Mouse (Mus musculus) adrenal gland, adult 18-20 months (tissue): Measurements from ENCODE around the gene Gbp4. TPM values are rescaled to one million over a fixed set of nuclear protein-coding genes. Genes with fewer than 3 reads are reported as not detected.
A peak's percentile ranks its signal among the peaks of the same experiment; 100 is the strongest.
"Not testable (repeated sequence)": the region's sequence is repeated elsewhere in the genome, so short reads cannot be mapped to it uniquely, and the experiment has no call there.

ENCODE experiments used
- DNase-seq, 2 experiments: peaks; one replicate each; pipeline ENCODE4 v3.0.0; 2021 to 2022; ENCODE audit warnings: low spot score in 2 of 2
- long read RNA-seq, 2 experiments: library from polyadenylated mRNA; stranded (forward); transcript quantifications; one replicate each; pipeline ENCODE4 v2.0.0; 2021
- total RNA-seq, 2 experiments: library from RNA; stranded (reverse); gene quantifications; 1 replicate in 1 of 2; 2 replicates in 1 of 2; pipeline ENCODE4 v1.2.3; 2021

Gbp4 gene
- total RNA-seq: 10 to 100 TPM in 1 of 2 experiments, 1 to 10 TPM in 1; 6.0 to 10.9 TPM
- long read RNA-seq, experiment 1, partial matches to known transcripts: 0 of 9 reads
- long read RNA-seq, experiment 1, other reads (novel, unspliced or antisense): 9 of 9 reads
- long read RNA-seq, experiment 2, full-length matches to known transcripts: 2 of 5 reads
- long read RNA-seq, experiment 2, partial matches to known transcripts: 1 of 5 reads
- long read RNA-seq, experiment 2, other reads (novel, unspliced or antisense): 2 of 5 reads

DNA sequence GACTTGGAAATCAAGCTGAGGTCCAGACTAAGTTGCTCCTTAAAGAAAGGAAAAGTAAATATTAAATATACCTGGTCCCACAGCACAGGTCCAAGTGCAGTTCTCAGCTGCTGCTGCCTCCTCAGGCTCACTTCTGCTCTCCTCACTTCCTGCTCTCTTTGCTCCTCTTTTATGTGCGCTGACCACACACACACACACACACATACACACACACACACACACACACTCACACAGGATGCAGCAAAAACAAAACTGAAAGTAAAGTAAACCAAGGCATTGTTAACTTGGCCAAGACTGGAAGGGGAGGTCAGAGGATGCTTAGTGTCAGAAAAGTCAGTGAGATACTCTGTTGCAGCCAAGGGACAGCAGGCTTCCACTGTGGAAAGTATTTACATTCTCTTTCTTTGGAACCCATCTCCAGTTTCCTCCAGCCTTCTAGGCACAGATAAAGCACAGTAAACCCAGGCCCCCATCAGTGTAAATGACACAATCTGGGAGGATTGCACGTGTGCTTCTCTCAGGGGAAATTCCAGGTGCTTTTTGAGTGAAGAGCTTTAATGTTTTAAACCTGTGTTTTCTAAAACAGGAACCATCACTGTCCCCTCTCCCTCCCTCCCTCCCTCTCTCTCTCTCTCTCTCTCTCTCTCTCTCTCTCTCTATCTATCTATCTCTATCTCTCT, at the start of gene Gbp4, which contains the start of the genes Gbp9 and Gbp8:
Gbp4 (minus strand) TSS at position 178 of the 680 bp plus-strand sequence.
Gbp9 (minus strand) TSS at position 131 of the 680 bp plus-strand sequence.
Gbp8 (minus strand) TSS at position 132 of the 680 bp plus-strand sequence.
- DNase-seq: not testable (repeated sequence)

- no peak for DNase-seq
Measured at GRCm38 (mm10) chr5:105181446-105181845, 42.1 kb upstream of the Gbp4 start.

DNA sequence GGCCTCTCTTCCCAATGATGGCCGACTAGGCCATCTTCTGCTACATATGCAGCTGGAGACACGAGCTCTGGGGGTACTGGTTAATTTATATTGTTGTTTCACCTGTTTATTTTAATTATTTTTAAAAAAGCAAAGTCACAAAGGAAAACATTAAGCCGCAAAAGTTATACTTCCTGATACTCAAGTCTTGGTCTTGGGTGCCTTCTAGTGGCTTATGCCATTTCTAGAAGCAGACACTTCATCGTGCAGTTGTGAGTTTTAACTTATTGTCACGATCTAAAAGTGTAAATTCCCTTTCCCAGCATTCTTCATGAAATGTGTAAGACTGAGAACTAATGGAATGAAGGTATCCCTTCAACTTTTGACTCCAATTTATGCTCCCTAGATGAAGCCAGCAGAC, 17.2 kb upstream of the Gbp4 start:
- DNase-seq: no peak

DNA sequence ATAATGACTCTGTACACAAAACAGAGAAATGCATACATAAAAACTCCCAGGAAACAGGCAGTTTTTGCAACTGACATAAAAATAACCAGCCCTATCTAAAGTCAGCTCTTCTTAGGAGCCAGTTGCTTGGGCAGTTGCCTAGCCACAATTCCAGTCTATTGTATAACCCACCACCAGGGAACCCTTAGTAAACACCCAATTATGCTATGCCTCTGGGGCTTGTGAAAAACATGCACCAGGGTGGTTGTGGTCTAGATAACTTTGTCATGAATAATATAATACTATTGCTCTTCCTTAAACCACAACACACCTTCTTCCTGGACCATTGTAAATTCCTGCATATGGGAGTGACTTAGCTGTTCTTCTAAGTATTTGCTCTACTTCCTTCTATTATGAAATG, 14.7 kb upstream of the Gbp4 start:
- DNase-seq: no peak

- not testable (repeated sequence) for DNase-seq
Measured at GRCm38 (mm10) chr5:105148062-105148461, 8.7 kb upstream of the Gbp4 start.

DNA sequence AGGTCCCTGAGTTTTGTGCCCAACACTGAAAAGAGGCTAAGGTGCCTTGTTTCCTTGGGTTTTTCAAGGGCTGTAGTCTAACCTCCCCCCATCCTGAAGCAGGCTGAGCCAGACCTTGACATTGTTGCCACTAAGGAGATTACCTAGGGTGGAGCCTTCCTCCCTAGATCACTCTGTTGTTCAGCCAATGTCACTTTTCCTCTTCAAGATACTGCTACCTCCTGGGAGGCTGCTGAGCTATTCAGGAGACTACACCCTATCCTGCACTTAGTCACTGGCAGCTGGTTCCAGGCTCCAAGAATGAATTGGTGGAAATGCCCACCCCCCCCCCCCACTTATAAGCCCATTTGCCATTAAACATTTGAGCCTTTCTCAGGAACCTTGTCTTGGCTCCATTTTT, 7.1 kb upstream of the Gbp4 start:
- DNase-seq: no peak

GRCm38 (mm10) chr5:105145731-105146130, 6.3 kb upstream of the Gbp4 start:
- not testable (repeated sequence) for DNase-seq

DNA sequence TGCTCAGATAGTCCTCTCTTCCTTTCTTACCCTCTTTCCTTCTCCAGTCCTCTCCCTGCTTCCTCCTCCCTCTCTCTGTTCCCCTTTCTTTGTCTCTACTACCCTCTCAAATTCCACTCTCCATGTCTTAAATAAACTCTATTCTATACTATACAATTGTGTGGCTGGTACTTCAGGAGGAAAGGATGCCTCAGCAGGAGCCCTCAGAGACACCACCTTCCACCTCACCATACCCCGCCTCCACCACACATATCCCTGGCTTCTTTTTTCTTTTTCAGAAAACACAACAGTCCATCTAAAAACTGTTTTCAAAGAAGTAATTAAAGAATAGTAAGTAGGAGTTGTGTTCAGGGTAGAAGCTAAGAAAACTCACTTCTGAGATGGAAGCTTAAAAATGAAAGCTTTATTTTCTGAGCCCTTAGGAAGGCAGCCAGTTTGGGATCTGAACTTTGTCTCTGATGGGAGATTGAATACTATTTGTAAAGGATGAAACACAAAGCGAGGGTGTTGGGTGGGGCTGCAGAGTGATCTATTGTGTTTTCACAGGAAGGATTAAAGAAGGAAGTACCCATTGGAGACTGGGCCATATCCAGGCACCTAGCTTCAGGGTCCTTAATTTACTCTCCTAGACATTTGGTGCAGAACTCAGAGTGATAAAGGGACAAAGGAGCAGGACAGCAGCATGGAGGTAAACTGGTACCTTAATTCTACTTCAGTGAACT, 864 bp upstream of the Gbp4 start:
- DNase-seq: not testable (repeated sequence)

GRCm38 (mm10) chr5:105138906-105139305, 480 bp downstream of the Gbp4 start:
- DNase-seq: no peak

GRCm38 (mm10) chr5:105136706-105137304, 2.6 kb downstream of the Gbp4 start:
- not testable (repeated sequence) for DNase-seq

DNA sequence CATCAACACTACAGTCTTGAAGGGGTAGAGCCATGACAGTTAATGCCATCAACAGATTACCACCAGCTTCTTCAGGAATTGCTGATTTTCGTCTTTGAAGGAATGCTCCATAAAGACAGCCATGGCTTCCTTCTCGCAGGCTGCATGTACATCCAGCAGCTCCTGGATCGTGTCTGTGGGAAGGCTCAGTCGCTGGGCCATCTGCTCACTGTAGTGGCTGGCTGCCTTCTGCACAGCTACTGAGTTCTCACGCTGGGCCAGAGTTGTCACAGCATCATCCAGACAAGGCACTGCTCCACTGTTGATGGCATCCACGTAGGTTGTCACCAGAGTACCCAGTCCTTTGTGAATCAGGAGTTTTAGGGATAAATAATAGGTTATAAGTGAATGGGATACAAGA, 17.7 kb downstream of the Gbp4 start:
- not testable (repeated sequence) for DNase-seq

GRCm38 (mm10) chr5:105115740-105116139, 23.6 kb downstream of the Gbp4 start:
- no peak for DNase-seq

GRCm38 (mm10) chr5:105114696-105115095, 24.7 kb downstream of the Gbp4 start:
- no peak for DNase-seq

GRCm38 (mm10) chr5:105113656-105114055, 25.7 kb downstream of the Gbp4 start:
- DNase-seq: no peak

- DNase-seq: peak; percentile 13 to 44
Measured at GRCm38 (mm10) chr5:105110271-105110852, 29.0 kb downstream of the Gbp4 start.

DNA sequence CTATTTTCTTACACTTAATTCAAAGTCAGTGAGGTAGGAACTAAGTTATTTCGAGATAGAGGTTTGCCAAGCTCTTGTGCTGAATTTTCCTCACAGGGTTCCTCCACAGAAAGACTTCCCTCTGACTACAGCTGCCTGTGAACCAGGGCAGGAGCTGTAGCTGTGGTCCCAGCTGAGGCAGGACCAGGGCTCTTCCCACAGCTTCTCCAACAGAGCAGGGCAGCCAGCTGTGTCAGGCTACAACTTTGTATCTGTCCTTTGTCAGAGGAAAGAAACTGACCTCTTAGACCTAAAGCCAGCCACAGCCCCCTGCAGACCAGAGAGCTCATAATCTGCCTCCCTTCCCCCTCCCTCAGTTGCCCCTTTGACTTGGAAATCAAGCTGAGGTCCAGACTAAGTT, 29.6 kb downstream of the Gbp4 start:
- not testable (repeated sequence) for DNase-seq

- DNase-seq: not testable (repeated sequence)
Measured at GRCm38 (mm10) chr5:105105689-105106088, 33.7 kb downstream of the Gbp4 start.

GRCm38 (mm10) chr5:105081900-105082299, 57.5 kb downstream of the Gbp4 start:
- no peak for DNase-seq

DNA sequence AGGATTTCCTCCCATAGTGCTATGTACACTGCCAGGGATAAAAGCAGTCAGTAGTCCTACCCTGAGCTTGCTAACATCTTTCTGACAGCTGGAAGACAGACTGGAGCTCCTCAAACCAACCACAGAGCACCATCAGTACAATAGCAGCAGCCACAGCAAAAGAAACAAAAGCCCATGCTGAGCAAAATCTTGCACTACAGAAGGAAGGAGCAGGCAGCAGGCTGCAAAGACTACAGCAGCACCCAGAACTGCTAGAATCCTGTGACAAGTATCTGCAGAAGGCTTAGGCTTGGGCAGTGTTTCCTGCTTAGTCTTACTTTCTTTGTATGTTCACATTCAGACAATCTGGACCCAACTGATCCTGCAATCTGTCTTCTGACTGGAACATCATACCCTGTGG, 71.0 kb downstream of the Gbp4 start:
- not testable (repeated sequence) for DNase-seq
